Mouse (Mus musculus): Measurements from ENCODE around the gene Ly75. TPM values are rescaled to one million over a fixed set of nuclear protein-coding genes. Genes with fewer than 3 reads are reported as not detected.

Gene Ly75
- polyA plus RNA-seq, 1 experiment from 2014 or later: 5.0 TPM

- H3K4me3 ChIP-seq (ENCODE audit: low read length): no peak overlapping the region
- H3K27me3 ChIP-seq (ENCODE audit: control insufficient read depth, insufficient read depth, low read length): no peaks in the 10 kb centered on the region
- peaks cover 9% of the 10 kb centered on the region for H3K4me1 ChIP-seq (ENCODE audit: control insufficient read depth, insufficient read depth, low read length)
- no peak for ATAC-seq (replicated peaks; ENCODE audit: extremely low read depth, insufficient read depth, low FRiP score)
- H3K27ac ChIP-seq (ENCODE audit: low read length): peak overlapping the region; percentile 48; the same call in 1 of the 2 replicates
- no peak overlapping the region for H3K4me2 ChIP-seq (ENCODE audit: low read depth, low read length)
- 59% methylated on average over 7 of the region's 7 CpGs for WGBS
- H3K9me3 ChIP-seq (replicated peaks; ENCODE audit: control insufficient read depth, low read length): no peaks in the 10 kb centered on the region
- H3K9ac ChIP-seq (ENCODE audit: low read length): no peak overlapping the region; the same call in 1 of the 2 replicates
- no peaks in the 10 kb centered on the region for H3K36me3 ChIP-seq (ENCODE audit: control insufficient read depth, insufficient read depth)
Observed at GRCm38 (mm10) chr2:60384083-60384762, 1.1 kb upstream of the Ly75 start.

- peak overlapping the region; percentile 69 for H3K9ac ChIP-seq (ENCODE audit: low read length)
- no peak for ATAC-seq (replicated peaks; ENCODE audit: extremely low read depth, insufficient read depth, low FRiP score)
Observed at GRCm38 (mm10) chr2:60382346-60382745, 757 bp downstream of the Ly75 start.

GRCm38 (mm10) chr2:60377260-60377659 lies 5.8 kb downstream of the Ly75 start:
- ATAC-seq (replicated peaks; ENCODE audit: extremely low read depth, insufficient read depth, low FRiP score): no peak
- Histone ChIP-seq H3K9ac (ENCODE audit: low read length) (no peak overlapping the region), H3K4me2 (ENCODE audit: low read depth, low read length) (no peak overlapping the region), H3K27ac (ENCODE audit: low read length) (no peak overlapping the region), H3K27me3 (ENCODE audit: control insufficient read depth, insufficient read depth, low read length) (no peaks in the 10 kb centered on the region), H3K4me3 (ENCODE audit: low read length) (no peak overlapping the region), H3K36me3 (ENCODE audit: control insufficient read depth, insufficient read depth) (no peaks in the 10 kb centered on the region), H3K9me3 (replicated peaks; ENCODE audit: control insufficient read depth, low read length) (no peaks in the 10 kb centered on the region), H3K4me1 (ENCODE audit: control insufficient read depth, insufficient read depth, low read length) (no peaks in the 10 kb centered on the region)
- 79% methylated on average over 5 of the region's 5 CpGs for WGBS

More at GRCm38 (mm10) chr2:60382346-60382745, 757 bp downstream of the Ly75 start:
- Histone ChIP-seq H3K4me1 (ENCODE audit: control insufficient read depth, insufficient read depth, low read length) (peaks cover 9% of the 10 kb centered on the region), H3K36me3 (ENCODE audit: control insufficient read depth, insufficient read depth) (no peaks in the 10 kb centered on the region), H3K4me3 (ENCODE audit: low read length) (peak overlapping the region; percentile 63), H3K9me3 (replicated peaks; ENCODE audit: control insufficient read depth, low read length) (no peaks in the 10 kb centered on the region), H3K4me2 (ENCODE audit: low read depth, low read length) (peak overlapping the region; percentile 75), H3K27ac (ENCODE audit: low read length) (no peak overlapping the region), H3K27me3 (ENCODE audit: control insufficient read depth, insufficient read depth, low read length) (no peaks in the 10 kb centered on the region)
- 68% methylated on average over 3 of the region's 3 CpGs for WGBS

GRCm38 (mm10) chr2:60375608-60376107 lies 7.4 kb downstream of the Ly75 start:
- Histone ChIP-seq H3K4me3 (ENCODE audit: low read length) (no peak overlapping the region), H3K4me1 (ENCODE audit: control insufficient read depth, insufficient read depth, low read length) (no peaks in the 10 kb centered on the region), H3K4me2 (ENCODE audit: low read depth, low read length) (no peak overlapping the region), H3K27ac (ENCODE audit: low read length) (no peak overlapping the region), H3K9ac (ENCODE audit: low read length) (no peak overlapping the region), H3K27me3 (ENCODE audit: control insufficient read depth, insufficient read depth, low read length) (no peaks in the 10 kb centered on the region), H3K36me3 (ENCODE audit: control insufficient read depth, insufficient read depth) (no peaks in the 10 kb centered on the region), H3K9me3 (replicated peaks; ENCODE audit: control insufficient read depth, low read length) (no peaks in the 10 kb centered on the region)
- WGBS: 93% methylated on average over 15 of the region's 15 CpGs
- no peak for ATAC-seq (replicated peaks; ENCODE audit: extremely low read depth, insufficient read depth, low FRiP score)

GRCm38 (mm10) chr2:60375126-60375525 lies 8.0 kb downstream of the Ly75 start:
- Histone ChIP-seq H3K4me2 (ENCODE audit: low read depth, low read length) (no peak overlapping the region), H3K4me1 (ENCODE audit: control insufficient read depth, insufficient read depth, low read length) (no peaks in the 10 kb centered on the region), H3K27me3 (ENCODE audit: control insufficient read depth, insufficient read depth, low read length) (no peaks in the 10 kb centered on the region), H3K4me3 (ENCODE audit: low read length) (no peak overlapping the region), H3K9me3 (replicated peaks; ENCODE audit: control insufficient read depth, low read length) (no peaks in the 10 kb centered on the region), H3K36me3 (ENCODE audit: control insufficient read depth, insufficient read depth) (no peaks in the 10 kb centered on the region), H3K27ac (ENCODE audit: low read length) (no peak overlapping the region), H3K9ac (ENCODE audit: low read length) (no peak overlapping the region)
- 86% methylated on average over 8 of the region's 8 CpGs for WGBS
- ATAC-seq (replicated peaks; ENCODE audit: extremely low read depth, insufficient read depth, low FRiP score): no peak

DNA sequence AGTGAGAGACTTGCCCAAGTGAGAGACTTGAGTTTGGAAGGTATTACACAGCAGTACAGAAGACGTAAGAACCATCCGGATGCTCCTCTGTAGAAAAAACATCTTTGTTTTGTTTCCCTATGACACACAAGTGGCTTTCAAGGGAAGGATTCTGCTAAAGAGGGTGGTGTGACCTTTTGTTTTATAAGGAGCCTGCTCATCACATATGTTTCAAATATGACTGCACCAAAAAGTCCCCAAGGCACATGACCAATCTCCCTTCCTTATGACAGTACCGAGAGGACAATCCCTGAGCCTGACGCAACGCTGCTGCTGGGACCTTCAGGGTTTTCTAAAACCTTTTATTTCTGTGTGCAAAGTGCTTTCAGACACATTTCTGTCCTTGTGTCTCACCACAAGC lies 12.9 kb downstream of the Ly75 start:
- no peak overlapping the region for H3K9ac ChIP-seq (ENCODE audit: low read length)
- no peak overlapping the region for H3K27ac ChIP-seq (ENCODE audit: low read length)
- no peaks in the 10 kb centered on the region for H3K36me3 ChIP-seq (ENCODE audit: control insufficient read depth, insufficient read depth)
- no peaks in the 10 kb centered on the region for H3K27me3 ChIP-seq (ENCODE audit: control insufficient read depth, insufficient read depth, low read length)
- no peaks in the 10 kb centered on the region for H3K9me3 ChIP-seq (replicated peaks; ENCODE audit: control insufficient read depth, low read length)
- no peak overlapping the region for H3K4me3 ChIP-seq (ENCODE audit: low read length)
- WGBS: 92% methylated on average over 5 of the region's 5 CpGs
- peaks cover 10% of the 10 kb centered on the region for H3K4me1 ChIP-seq (ENCODE audit: control insufficient read depth, insufficient read depth, low read length)
- H3K4me2 ChIP-seq (ENCODE audit: low read depth, low read length): no peak overlapping the region
- ATAC-seq (replicated peaks; ENCODE audit: extremely low read depth, insufficient read depth, low FRiP score): no peak

GRCm38 (mm10) chr2:60369454-60369853 lies 13.6 kb downstream of the Ly75 start:
- H3K27ac ChIP-seq (ENCODE audit: low read length): no peak overlapping the region
- H3K4me3 ChIP-seq (ENCODE audit: low read length): no peak overlapping the region
- H3K4me1 ChIP-seq (ENCODE audit: control insufficient read depth, insufficient read depth, low read length): peaks cover 11% of the 10 kb centered on the region
- H3K9me3 ChIP-seq (replicated peaks; ENCODE audit: control insufficient read depth, low read length): no peaks in the 10 kb centered on the region
- no peak overlapping the region for H3K4me2 ChIP-seq (ENCODE audit: low read depth, low read length)
- WGBS: 79% methylated on average over 4 of the region's 4 CpGs
- H3K27me3 ChIP-seq (ENCODE audit: control insufficient read depth, insufficient read depth, low read length): no peaks in the 10 kb centered on the region
- no peaks in the 10 kb centered on the region for H3K36me3 ChIP-seq (ENCODE audit: control insufficient read depth, insufficient read depth)
- no peak for ATAC-seq (replicated peaks; ENCODE audit: extremely low read depth, insufficient read depth, low FRiP score)
- H3K9ac ChIP-seq (ENCODE audit: low read length): no peak overlapping the region

DNA sequence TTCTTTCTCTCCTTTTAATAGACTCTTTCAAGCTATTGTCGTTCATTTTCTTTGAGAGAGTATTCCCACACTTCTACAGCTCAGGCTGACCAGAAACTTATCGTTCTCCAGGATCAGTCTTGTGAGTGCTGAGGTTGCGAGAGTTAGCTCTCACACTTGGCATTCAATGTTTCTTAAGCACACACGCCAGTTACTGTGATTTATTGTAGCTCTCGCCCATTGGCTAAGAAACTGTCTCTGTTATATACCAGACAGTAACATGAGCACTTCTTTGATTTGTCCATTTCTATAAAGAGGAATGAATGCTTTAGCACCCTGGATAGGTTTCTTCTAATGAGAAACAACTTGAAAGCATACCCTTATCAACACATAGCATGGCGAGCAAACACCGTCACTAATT lies 15.2 kb downstream of the Ly75 start:
- 78% methylated on average over 7 of the region's 7 CpGs for whole genome bisulfite sequencing

GRCm38 (mm10) chr2:60367204-60367603 lies 15.9 kb downstream of the Ly75 start:
- 96% methylated on average over 2 of the region's 2 CpGs for WGBS
- Histone ChIP-seq H3K4me2 (ENCODE audit: low read depth, low read length) (no peak overlapping the region), H3K9me3 (replicated peaks; ENCODE audit: control insufficient read depth, low read length) (no peaks in the 10 kb centered on the region), H3K4me1 (ENCODE audit: control insufficient read depth, insufficient read depth, low read length) (peaks cover 11% of the 10 kb centered on the region), H3K9ac (ENCODE audit: low read length) (no peak overlapping the region), H3K36me3 (ENCODE audit: control insufficient read depth, insufficient read depth) (no peaks in the 10 kb centered on the region), H3K27me3 (ENCODE audit: control insufficient read depth, insufficient read depth, low read length) (no peaks in the 10 kb centered on the region), H3K4me3 (ENCODE audit: low read length) (no peak overlapping the region), H3K27ac (ENCODE audit: low read length) (no peak overlapping the region)
- ATAC-seq (replicated peaks; ENCODE audit: extremely low read depth, insufficient read depth, low FRiP score): no peak

More for the DNA sequence above, 15.2 kb downstream of the Ly75 start:
- no peak overlapping the region for H3K9ac ChIP-seq (ENCODE audit: low read length)
- H3K27me3 ChIP-seq (ENCODE audit: control insufficient read depth, insufficient read depth, low read length): no peaks in the 10 kb centered on the region
- no peak overlapping the region for H3K27ac ChIP-seq (ENCODE audit: low read length)
- H3K36me3 ChIP-seq (ENCODE audit: control insufficient read depth, insufficient read depth): no peaks in the 10 kb centered on the region
- H3K4me2 ChIP-seq (ENCODE audit: low read depth, low read length): no peak overlapping the region
- peaks cover 11% of the 10 kb centered on the region for H3K4me1 ChIP-seq (ENCODE audit: control insufficient read depth, insufficient read depth, low read length)
- no peaks in the 10 kb centered on the region for H3K9me3 ChIP-seq (replicated peaks; ENCODE audit: control insufficient read depth, low read length)
- no peak overlapping the region for H3K4me3 ChIP-seq (ENCODE audit: low read length)
- ATAC-seq (replicated peaks; ENCODE audit: extremely low read depth, insufficient read depth, low FRiP score): no peak

Data from heart, embryonic 16.5 days (tissue).